Mouse (Mus musculus) intestine, postnatal 0 days (tissue): Measurements from ENCODE around the gene Slc25a34. TPM values are rescaled to one million over a fixed set of nuclear protein-coding genes. Genes with fewer than 3 reads are reported as not detected.

Source experiments
- ATAC-seq: fragments of 200-750 bp; cut with Nextera tagmentation; 2 replicates; pipeline ENCODE4 v1.8.0; 2017; ENCODE audit warnings: mild to moderate bottlenecking, moderate TSS enrichment, moderate library complexity
- H3K27ac ChIP-seq: fragments of 300-500 bp; sonication (generic); 2 replicates; pipeline ENCODE4 v1.5.1; 2014; ENCODE audit warnings: mild to moderate bottlenecking, low read depth, low read length, moderate library complexity
- H3K27me3 ChIP-seq: fragments of 300-500 bp; sonication (generic); replicated peaks from 2 replicates; pipeline ENCODE4 v1.6.1; 2014; ENCODE audit warnings: low read length, mixed read lengths; ENCODE audit not compliant: control insufficient read depth, insufficient read depth
- H3K36me3 ChIP-seq: fragments of 300-500 bp; sonication (generic); 2 replicates; pipeline ENCODE4 v1.6.1; 2014; ENCODE audit warnings: mild to moderate bottlenecking, moderate library complexity; ENCODE audit not compliant: control insufficient read depth, insufficient read depth
- H3K4me1 ChIP-seq: fragments of 300-500 bp; sonication (generic); replicated peaks from 2 replicates; pipeline ENCODE4 v1.6.1; 2014; ENCODE audit warnings: antibody characterized with exemption, low read length, mixed read lengths; ENCODE audit not compliant: control insufficient read depth, insufficient read depth
- H3K4me2 ChIP-seq: fragments of 300-500 bp; sonication (generic); replicated peaks from 2 replicates; pipeline ENCODE4 v1.6.1; 2014; ENCODE audit warnings: low read depth, mild to moderate bottlenecking, moderate library complexity
- H3K4me3 ChIP-seq: fragments of 300-500 bp; sonication (generic); 2 replicates; pipeline ENCODE4 v1.5.1; 2014; ENCODE audit warnings: low read depth, low read length
- H3K9ac ChIP-seq: fragments of 300-500 bp; sonication (generic); 2 replicates; pipeline ENCODE4 v1.6.1; 2014; ENCODE audit warnings: mild to moderate bottlenecking, low read depth, low read length
- H3K9me3 ChIP-seq: fragments of 300-500 bp; sonication (generic); 2 replicates; pipeline ENCODE4 v1.6.1; 2016; ENCODE audit warnings: mixed run types; ENCODE audit not compliant: control insufficient read depth
- CTCF ChIP-seq: sonication (generic); IDR thresholded peaks from 2 replicates; pipeline ENCODE4 v1.5.1; 2016; ENCODE audit warnings: low read depth, mild to moderate bottlenecking, control low read depth, antibody characterized with exemption, moderate library complexity
- WGBS: fragments of 180-500 bp; shearing (Covaris S2); extraction: QIAGEN DNeasy Blood & Tissue Kit; methylation state at CpG from one replicate; pipeline ENCODE4 v1.1.7; 2014; 5-methylcytosine and 5-hydroxymethylcytosine counted together
- polyA plus RNA-seq: library from polyadenylated mRNA; unstranded; fragments of >200 nt; fragmentation: Nextera tagmentation; extraction: Ambion mirVana; gene quantifications from 2 replicates; pipeline ENCODE4 v1.2.1, GENCODE M21; 2015

The Slc25a34 gene
- polyA plus RNA-seq, 1 experiment from 2014 or later: 23.8 TPM

- no peak for TF ChIP-seq CTCF
- H3K4me3 ChIP-seq: no peak overlapping the region
- no peak overlapping the region for H3K9ac ChIP-seq
- peaks cover 66% of the 10 kb centered on the region for H3K36me3 ChIP-seq
- no peak overlapping the region for H3K27ac ChIP-seq
- 0 out of 2 replicates have a peak, but pooled peaks cover 9% of the 10 kb centered on the region for H3K4me1 ChIP-seq
- H3K9me3 ChIP-seq: no peaks in the 10 kb centered on the region
- no peak for ATAC-seq
- 94% methylated on average over 5 of the region's 5 CpGs for WGBS
- H3K4me2 ChIP-seq: no peak overlapping the region
- H3K27me3 ChIP-seq: no peaks in the 10 kb centered on the region
Observed at GRCm38 (mm10) chr4:141627502-141627901, 3.9 kb upstream of the Slc25a34 start.

- no peak for TF ChIP-seq CTCF
- Histone ChIP-seq H3K9ac (no peak overlapping the region), H3K9me3 (no peaks in the 10 kb centered on the region), H3K36me3 (peaks cover 50% of the 10 kb centered on the region), H3K4me2 (no peak overlapping the region), H3K27me3 (no peaks in the 10 kb centered on the region), H3K4me1 (0 out of 2 replicates have a peak, but pooled peaks cover 9% of the 10 kb centered on the region), H3K27ac (no peak overlapping the region), H3K4me3 (no peak overlapping the region)
- no peak for ATAC-seq
- WGBS: 90% methylated on average over 16 of the region's 16 CpGs
Observed at GRCm38 (mm10) chr4:141625774-141626550, 2.3 kb upstream of the Slc25a34 start.

- Histone ChIP-seq H3K4me1 (0 out of 2 replicates have a peak, but pooled peaks cover 9% of the 10 kb centered on the region), H3K4me3 (no peak overlapping the region), H3K27ac (no peak overlapping the region), H3K27me3 (no peaks in the 10 kb centered on the region), H3K4me2 (no peak overlapping the region), H3K9ac (no peak overlapping the region), H3K36me3 (peaks cover 43% of the 10 kb centered on the region), H3K9me3 (no peaks in the 10 kb centered on the region)
- ATAC-seq: no peak
- TF ChIP-seq CTCF: peak; percentile 82
- 70% methylated on average over 19 of the region's 19 CpGs for WGBS
Observed at GRCm38 (mm10) chr4:141624983-141625773, 1.6 kb upstream of the Slc25a34 start.

- no peak overlapping the region for H3K4me3 ChIP-seq
- no peaks in the 10 kb centered on the region for H3K27me3 ChIP-seq
- peak overlapping the region; percentile 79 for H3K27ac ChIP-seq
- H3K4me2 ChIP-seq: peak overlapping the region; percentile 58
- no peak for TF ChIP-seq CTCF
- no peak overlapping the region for H3K9ac ChIP-seq
- 0 out of 2 replicates have a peak, but pooled peaks cover 9% of the 10 kb centered on the region for H3K4me1 ChIP-seq
- H3K36me3 ChIP-seq: peaks cover 32% of the 10 kb centered on the region
- no peaks in the 10 kb centered on the region for H3K9me3 ChIP-seq
- peak; percentile 14; the same call in 1 of the 2 replicates for ATAC-seq
- 83% methylated on average over 8 of the region's 8 CpGs for WGBS
Observed at GRCm38 (mm10) chr4:141624134-141624533, 513 bp upstream of the Slc25a34 start.

GRCm38 (mm10) chr4:141623037-141623436, 584 bp downstream of the Slc25a34 start:
- peak overlapping the region; percentile 35 for H3K4me3 ChIP-seq
- peak; percentile 57 for ATAC-seq
- peak overlapping the region; percentile 57 for H3K9ac ChIP-seq
- no peaks in the 10 kb centered on the region for H3K27me3 ChIP-seq
- H3K4me1 ChIP-seq: 0 out of 2 replicates have a peak, but pooled peaks cover 9% of the 10 kb centered on the region
- WGBS: 43% methylated on average over 11 of the region's 11 CpGs
- peak overlapping the region; percentile 91 for H3K27ac ChIP-seq
- H3K4me2 ChIP-seq: peak overlapping the region; percentile 58
- H3K36me3 ChIP-seq: peaks cover 22% of the 10 kb centered on the region
- no peak for TF ChIP-seq CTCF
- no peaks in the 10 kb centered on the region for H3K9me3 ChIP-seq

- Histone ChIP-seq H3K4me1 (0 out of 2 replicates have a peak, but pooled peaks cover 9% of the 10 kb centered on the region), H3K27ac (peak overlapping the region; percentile 91), H3K9me3 (no peaks in the 10 kb centered on the region), H3K4me2 (peak overlapping the region; percentile 58), H3K9ac (peak overlapping the region; percentile 34), H3K27me3 (no peaks in the 10 kb centered on the region), H3K4me3 (peak overlapping the region; percentile 35), H3K36me3 (peaks cover 18% of the 10 kb centered on the region)
- no peak for TF ChIP-seq CTCF
- no peak for ATAC-seq
- WGBS: 84% methylated on average over 5 of the region's 5 CpGs
Observed at GRCm38 (mm10) chr4:141622580-141622979, 1.0 kb downstream of the Slc25a34 start.
